Mouse (Mus musculus) lung, postnatal 14 days (tissue): Measurements from ENCODE around the gene Scgb2b24.

Source experiments
- DNase-seq: peaks from one replicate; pipeline ENCODE4 v3.0.0; 2021

Gene Scgb2b24

GRCm38 (mm10) chr7:33739212-33739611 is at the start of gene Scgb2b24:
Scgb2b24 (minus strand) TSS chr7:33739312.
- no peak for DNase-seq

- DNase-seq: no peak
Measured at GRCm38 (mm10) chr7:33743499-33743898, 4.4 kb upstream of the Scgb2b24 start, which contains the start of gene Scgb1b24. Scgb1b24 (plus strand) TSS chr7:33743799.

GRCm38 (mm10) chr7:33689864-33690263 is 49.2 kb downstream of the Scgb2b24 start:
- DNase-seq: no peak
